8 mouse cellular contexts compared by ENCODE assay signal in the genomic region with DNA sequence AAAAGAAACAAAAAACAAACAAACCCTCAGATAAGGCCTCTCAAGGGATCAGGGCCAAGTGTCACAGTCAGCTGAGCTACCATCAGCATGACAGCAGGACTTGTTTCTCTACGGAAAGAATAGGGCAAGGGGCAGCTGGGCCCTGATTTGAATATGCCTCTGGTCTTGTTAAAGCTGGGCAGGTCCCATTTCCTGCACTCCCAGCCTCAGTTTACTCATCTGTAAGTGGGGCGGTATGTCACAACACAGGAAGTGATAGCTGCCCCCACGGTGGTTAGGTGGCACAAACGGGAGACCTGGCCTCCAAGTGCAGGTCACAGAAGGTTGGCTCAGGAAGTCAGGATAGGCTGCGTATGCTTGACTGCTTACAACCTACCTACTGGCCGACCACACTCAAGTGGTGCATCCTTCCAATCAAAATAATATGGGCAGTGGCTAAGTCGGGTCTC. TPM values are rescaled to one million over a fixed set of nuclear protein-coding genes. Genes with fewer than 3 reads are reported as not detected.
A peak's percentile ranks its signal among the peaks of the same experiment; 100 is the strongest.
DNase-seq lines count a peak whose midpoint lies in the region; ATAC-seq and TF ChIP-seq lines count a peak whose summit lies in the region.

No protein-coding gene starts in this region.

- TF ChIP-seq POLR2A in lung, adult 2 months (IDR thresholded peaks at IDR 0.05; ENCODE audit: borderline replicate concordance, extremely low read depth, low read depth, low read length): no peak

- H3K27me3 ChIP-seq in hindbrain, embryonic 10.5 days (ENCODE audit: insufficient read depth, poor library complexity, severe bottlenecking): no peaks in the 10 kb centered on the region
- H3K27me3 ChIP-seq in midbrain, embryonic 13.5 days: no peaks in the 10 kb centered on the region

- ATAC-seq in midbrain, embryonic 13.5 days: no peak

- no peak for TF ChIP-seq CTCF in lung, adult 2 months (IDR thresholded peaks at IDR 0.05; ENCODE audit: insufficient read depth, low read length)

- DNase-seq in lung, adult 2 months: no peak
- DNase-seq in lung, postnatal 36 days: no peak
- peak; percentile 27 for DNase-seq in brain, adult 2 months (ENCODE audit: low read depth, low spot score)
- peak; percentile 18 for DNase-seq in hindbrain, embryonic 10.5 days (ENCODE audit: low spot score)
- DNase-seq in gastrocnemius, postnatal 36 days: no peak
- DNase-seq in c-Kit-positive CD71-positive TER-119-positive erythroid progenitor cells, embryonic 14.5 days (ENCODE audit: low spot score): no peak
- DNase-seq in right cerebral cortex, adult 18-20 months: no peak

- peak overlapping the region; percentile 92 for H3K27ac ChIP-seq in hindbrain, embryonic 10.5 days
- 0 out of 2 replicates have a peak overlapping the region, but pooled peaks have one; percentile 88 for H3K27ac ChIP-seq in midbrain, embryonic 13.5 days

- no peaks in the 10 kb centered on the region for H3K9me3 ChIP-seq in hindbrain, embryonic 10.5 days
- H3K9me3 ChIP-seq in midbrain, embryonic 13.5 days: no peaks in the 10 kb centered on the region

- H3K4me3 ChIP-seq in lung, adult 2 months (replicated peaks; ENCODE audit: extremely low read depth, low read depth, low read length): peak overlapping the region; percentile 74
- peak overlapping the region; percentile 99 for H3K4me3 ChIP-seq in hindbrain, embryonic 10.5 days
- peak overlapping the region; percentile 89 for H3K4me3 ChIP-seq in midbrain, embryonic 13.5 days (replicated peaks)

- intact Hi-C loops in gastrocnemius, postnatal 36 days (cut with DNase I): no loop called here

- peaks cover 5% of the 10 kb centered on the region; the same call in 1 of the 2 replicates for H3K36me3 ChIP-seq in hindbrain, embryonic 10.5 days
- H3K36me3 ChIP-seq in midbrain, embryonic 13.5 days: no peaks in the 10 kb centered on the region

- H3K4me2 ChIP-seq in midbrain, embryonic 13.5 days (replicated peaks): peak overlapping the region; percentile 80

- 16% methylated on average over 7 of the region's 7 CpGs for WGBS in lung, adult 2 months
- WGBS in hindbrain, embryonic 10.5 days: 32% methylated on average over 7 of the region's 7 CpGs
- 31% methylated on average over 7 of the region's 7 CpGs for WGBS in midbrain, embryonic 13.5 days

- peak overlapping the region; percentile 95 for H3K9ac ChIP-seq in midbrain, embryonic 13.5 days (replicated peaks)

- peaks cover 16% of the 10 kb centered on the region for H3K4me1 ChIP-seq in lung, adult 2 months (ENCODE audit: control insufficient read depth, insufficient read depth, low read length)
- peaks cover 43% of the 10 kb centered on the region for H3K4me1 ChIP-seq in hindbrain, embryonic 10.5 days (replicated peaks)
- peaks cover 35% of the 10 kb centered on the region for H3K4me1 ChIP-seq in midbrain, embryonic 13.5 days (replicated peaks)

RNA-seq across cellular contexts. Expression of gene Natd1, which starts 2.0 kb away (rescaled TPM):
- 29.2 and 34.4 TPM in 2 replicates for polyA plus RNA-seq in lung, adult 2 months (2012; rRNA removed)
- 22.1 and 26.3 TPM in 2 replicates for polyA plus RNA-seq in hindbrain, embryonic 10.5 days (2016; fragmentation: Nextera tagmentation; extraction: Ambion mirVana)
- polyA plus RNA-seq in midbrain, embryonic 13.5 days (2015; fragmentation: Nextera tagmentation; extraction: Ambion mirVana): 30.0 and 31.8 TPM in 2 replicates
- 1 to 10 TPM; 6.8 to 9.6 TPM for total RNA-seq in gastrocnemius, postnatal 36 days (2021)

RNA-seq across cellular contexts. Expression of gene Map2k3, which starts 19.3 kb away (rescaled TPM):
- 29.4 and 48.0 TPM in 2 replicates for polyA plus RNA-seq in lung, adult 2 months (2012; rRNA removed)
- polyA plus RNA-seq in hindbrain, embryonic 10.5 days (2016; fragmentation: Nextera tagmentation; extraction: Ambion mirVana): 55.9 and 67.5 TPM in 2 replicates
- 28.2 and 29.8 TPM in 2 replicates for polyA plus RNA-seq in midbrain, embryonic 13.5 days (2015; fragmentation: Nextera tagmentation; extraction: Ambion mirVana)
- 100 to 1,000 TPM; 172 to 192 TPM for total RNA-seq in gastrocnemius, postnatal 36 days (2021)

RNA-seq across cellular contexts. Expression of gene Tmem11, which starts 33.5 kb away (rescaled TPM):
- polyA plus RNA-seq in lung, adult 2 months (2012; rRNA removed): 46.6 and 63.4 TPM in 2 replicates
- 68.7 and 75.6 TPM in 2 replicates for polyA plus RNA-seq in hindbrain, embryonic 10.5 days (2016; fragmentation: Nextera tagmentation; extraction: Ambion mirVana)
- polyA plus RNA-seq in midbrain, embryonic 13.5 days (2015; fragmentation: Nextera tagmentation; extraction: Ambion mirVana): 55.1 and 57.4 TPM in 2 replicates
- total RNA-seq in gastrocnemius, postnatal 36 days (2021): 10 to 100 TPM; 37.7 to 41.3 TPM

Comparison
In these comparisons a context has a peak if more than half of its experiments do, and no peak if none do; other contexts are left out.
1. DNase-seq: peak in brain, adult 2 months (single experiment) and hindbrain, embryonic 10.5 days (single experiment); none in lung, adult 2 months (single experiment), lung, postnatal 36 days (single experiment), gastrocnemius, postnatal 36 days (0 of 2), c-Kit-positive CD71-positive TER-119-positive erythroid progenitor cells, embryonic 14.5 days (single experiment) and right cerebral cortex, adult 18-20 months (single experiment).
2. Peak in every context shown above with its lines, with median percentiles within 50 percentile points of each other: H3K4me3 ChIP-seq.